Mouse (Mus musculus) forebrain, postnatal 0 days (tissue): ENCODE data around the gene Gm7995. TPM values are rescaled to one million over a fixed set of nuclear protein-coding genes. Genes with fewer than 3 reads are reported as not detected.
"Not testable (repeated sequence)": the region's sequence is repeated elsewhere in the genome, so short reads cannot be mapped to it uniquely, and the experiment has no call there.

Source experiments
- ATAC-seq: fragments of 200-750 bp; cut with Nextera tagmentation; 2 replicates; pipeline ENCODE4 v1.8.0; 2017; ENCODE audit warnings: mild to moderate bottlenecking, moderate library complexity
- DNase-seq: peaks from one replicate; pipeline ENCODE4 v3.0.0-alpha.2; 2015
- H3K27ac ChIP-seq: fragments of 300-500 bp; sonication (generic); 2 replicates; pipeline ENCODE4 v1.5.1; 2014; ENCODE audit warnings: low read depth, mild to moderate bottlenecking, antibody characterized with exemption, low read length, moderate library complexity, mixed read lengths
- H3K27me3 ChIP-seq: fragments of 300-500 bp; sonication (generic); 2 replicates; pipeline ENCODE4 v1.6.1; 2014; ENCODE audit warnings: mild to moderate bottlenecking, low read length, mixed read lengths; ENCODE audit not compliant: insufficient read depth
- H3K36me3 ChIP-seq: fragments of 300-500 bp; sonication (generic); 2 replicates; pipeline ENCODE4 v1.6.1; 2014; ENCODE audit warnings: mild to moderate bottlenecking, moderate library complexity; ENCODE audit not compliant: insufficient read depth
- H3K4me1 ChIP-seq: fragments of 300-500 bp; sonication (generic); 2 replicates; pipeline ENCODE4 v1.6.1; 2014; ENCODE audit warnings: antibody characterized with exemption; ENCODE audit not compliant: insufficient read depth
- H3K4me2 ChIP-seq: fragments of 300-500 bp; sonication (generic); 2 replicates; pipeline ENCODE4 v1.6.1; 2014; ENCODE audit warnings: low read depth, mild to moderate bottlenecking, moderate library complexity
- H3K4me3 ChIP-seq: fragments of 300-500 bp; sonication (generic); 2 replicates; pipeline ENCODE4 v1.5.1; 2014; ENCODE audit warnings: low read depth, low read length, mixed read lengths
- H3K9ac ChIP-seq: fragments of 300-500 bp; sonication (generic); 2 replicates; pipeline ENCODE4 v1.6.1; 2014; ENCODE audit warnings: mild to moderate bottlenecking
- H3K9me3 ChIP-seq: fragments of 300-500 bp; sonication (generic); 2 replicates; pipeline ENCODE4 v1.6.1; 2016; ENCODE audit warnings: low read length
- WGBS: fragments of 180-500 bp; shearing (Covaris S2); extraction: QIAGEN DNeasy Blood & Tissue Kit; methylation state at CpG from one replicate; pipeline ENCODE4 v1.1.7; 2014; 5-methylcytosine and 5-hydroxymethylcytosine counted together
- microRNA-seq, 2 experiments: library from miRNA; unstranded; fragments of <30 nt; microRNA quantifications; one replicate each; pipeline ENCODE4; 2016
- polyA plus RNA-seq: library from polyadenylated mRNA; unstranded; fragments of >200 nt; fragmentation: Nextera tagmentation; extraction: Ambion mirVana; gene quantifications from 2 replicates; pipeline ENCODE4 v1.2.1, GENCODE M21; 2015
- total RNA-seq: library from RNA; depleted of rRNA; stranded (reverse); fragments of >200 nt; gene quantifications from 2 replicates; pipeline ENCODE4 v1.2.3, GENCODE M21; 2014; rRNA removed

The Gm7995 gene
- total RNA-seq (not detected in 2 replicates), polyA plus RNA-seq (not detected in 2 replicates)

DNA sequence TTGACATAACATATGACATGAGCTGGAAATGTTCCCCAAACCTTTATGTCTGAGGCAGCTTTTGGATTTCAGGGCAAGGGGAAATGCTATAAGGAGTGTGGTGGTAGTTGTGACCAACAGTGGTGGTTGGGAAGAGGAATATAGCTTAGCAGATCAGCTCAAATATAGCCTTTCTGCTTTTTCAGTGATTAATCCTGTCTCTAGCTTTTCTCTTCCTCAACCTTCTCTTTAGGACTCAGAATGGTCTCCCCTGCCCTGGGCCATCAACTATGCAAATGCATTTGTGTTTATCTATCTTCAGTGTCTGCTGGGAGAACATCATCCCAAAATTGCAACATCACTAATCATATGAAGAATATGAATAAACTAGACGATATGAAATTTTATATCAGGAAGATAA lies at the start of gene Gm7995:
Gene Gm7995 (plus strand): TSS at position 301 of the 400 bp plus-strand sequence.
- H3K9ac ChIP-seq, H3K9me3 ChIP-seq, H3K4me3 ChIP-seq, ATAC-seq, H3K27ac ChIP-seq, H3K36me3 ChIP-seq, H3K4me1 ChIP-seq, DNase-seq, H3K4me2 ChIP-seq, H3K27me3 ChIP-seq: not testable (repeated sequence)
- no CpG with 5 or more reads among the region's 1 CpGs for WGBS

DNA sequence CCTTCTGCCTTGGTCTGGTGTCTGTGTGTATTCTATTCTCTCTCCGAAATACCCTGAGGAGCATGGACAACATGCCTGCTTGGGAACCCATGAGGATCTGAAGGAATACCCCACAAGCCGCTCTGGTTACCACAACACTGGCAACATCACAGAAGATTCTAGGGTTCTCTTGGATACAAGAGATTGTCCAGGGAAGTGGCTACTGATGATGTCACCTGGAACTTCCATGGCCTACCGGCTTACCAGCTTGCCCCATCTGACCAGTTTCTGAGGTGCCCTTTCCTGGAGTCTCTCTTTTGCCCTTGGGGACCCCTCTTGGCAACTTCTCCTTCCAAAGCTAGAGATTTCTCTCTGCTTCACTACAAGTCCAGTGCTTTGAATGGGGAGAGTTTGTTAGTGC lies 12.8 kb upstream of the Gm7995 start, which contains the start of gene Gm9611:
Gene Gm9611 (minus strand): TSS at position 101 of the 400 bp plus-strand sequence.
- no CpG with 5 or more reads among the region's 3 CpGs for WGBS
- H3K4me1 ChIP-seq, H3K4me3 ChIP-seq, H3K27me3 ChIP-seq, DNase-seq, H3K36me3 ChIP-seq, H3K9ac ChIP-seq, H3K27ac ChIP-seq, H3K4me2 ChIP-seq, H3K9me3 ChIP-seq, ATAC-seq: not testable (repeated sequence)

Small RNAs within 50 kb of the gene (microRNA-seq; reads per million reads assigned to microRNA genes)
- 0 reads per million in 2 experiments for gene Gm25208
- gene Gm25892 = 0 reads per million in 2 experiments

Other genes with a start within 250 kb of the Gm7995 start
- not detected in 2 replicates for gene Gm7951, start 192.8 kb upstream of the Gm7995 start, total RNA-seq
- gene Gm7951, start 192.8 kb upstream of the Gm7995 start, polyA plus RNA-seq = not detected in 2 replicates
- not detected in 2 replicates for gene Gm17027, start 147.6 kb upstream of the Gm7995 start, total RNA-seq
- not detected in 2 replicates for gene Gm17027, start 147.6 kb upstream of the Gm7995 start, polyA plus RNA-seq
- gene Gm3573, start 119.4 kb upstream of the Gm7995 start, total RNA-seq = not detected in 2 replicates
- gene Gm3573, start 119.4 kb upstream of the Gm7995 start, polyA plus RNA-seq = not detected in 2 replicates
- gene Gm17026, start 50.2 kb upstream of the Gm7995 start, total RNA-seq = not detected in 2 replicates
- not detected in 2 replicates for gene Gm17026, start 50.2 kb upstream of the Gm7995 start, polyA plus RNA-seq
- gene Gm9611, start 12.9 kb upstream of the Gm7995 start, total RNA-seq = not detected in 2 replicates
- gene Gm9611, start 12.9 kb upstream of the Gm7995 start, polyA plus RNA-seq = not detected in 2 replicates
- not detected in 2 replicates for gene Gm8005, start 129.5 kb downstream of the Gm7995 start, total RNA-seq
- not detected in 2 replicates for gene Gm8005, start 129.5 kb downstream of the Gm7995 start, polyA plus RNA-seq
- not detected in 2 replicates for gene Gm8011, start 153.7 kb downstream of the Gm7995 start, total RNA-seq
- not detected in 2 replicates for gene Gm8011, start 153.7 kb downstream of the Gm7995 start, polyA plus RNA-seq
- not detected in 2 replicates for gene Gm8020, start 192.1 kb downstream of the Gm7995 start, total RNA-seq
- not detected in 2 replicates for gene Gm8020, start 192.1 kb downstream of the Gm7995 start, polyA plus RNA-seq
- not detected in 2 replicates for gene Gm8024, start 214.1 kb downstream of the Gm7995 start, total RNA-seq
- gene Gm8024, start 214.1 kb downstream of the Gm7995 start, polyA plus RNA-seq = not detected in 2 replicates